Mouse (Mus musculus): Measurements from ENCODE around the gene Dnah14. TPM values are rescaled to one million over a fixed set of nuclear protein-coding genes. Genes with fewer than 3 reads are reported as not detected.

The Dnah14 gene
- total and polyA plus RNA-seq, 3 experiments = 0.03 to 0.14 TPM; not detected in 1

DNA sequence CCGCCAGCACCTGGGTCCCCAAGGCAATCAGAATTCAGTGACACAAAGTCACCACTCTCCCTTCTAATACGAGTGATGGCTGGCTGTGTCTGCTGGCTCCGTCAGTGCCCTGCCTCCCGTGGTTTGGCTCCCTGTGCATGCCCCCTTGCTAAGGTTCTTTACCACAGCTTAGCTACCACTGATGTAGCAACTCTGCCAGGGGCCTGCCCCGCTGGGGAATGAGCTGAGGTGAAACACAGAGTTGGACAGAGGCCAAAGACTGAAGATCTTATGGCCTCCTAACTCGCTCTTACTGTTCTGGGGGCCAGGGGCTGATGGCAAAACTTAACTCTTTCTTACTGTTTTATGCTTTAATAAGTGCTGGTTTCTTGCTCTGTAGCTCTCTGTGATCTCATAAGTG, 213.6 kb downstream of the Dnah14 start:
- no peak for DNase-seq

- DNase-seq = peak; percentile 5
Measured at GRCm38 (mm10) chr1:181793541-181793940, 217.2 kb downstream of the Dnah14 start.

- DNase-seq = no peak
Measured at GRCm38 (mm10) chr1:181799911-181800310, 223.6 kb downstream of the Dnah14 start.

DNA sequence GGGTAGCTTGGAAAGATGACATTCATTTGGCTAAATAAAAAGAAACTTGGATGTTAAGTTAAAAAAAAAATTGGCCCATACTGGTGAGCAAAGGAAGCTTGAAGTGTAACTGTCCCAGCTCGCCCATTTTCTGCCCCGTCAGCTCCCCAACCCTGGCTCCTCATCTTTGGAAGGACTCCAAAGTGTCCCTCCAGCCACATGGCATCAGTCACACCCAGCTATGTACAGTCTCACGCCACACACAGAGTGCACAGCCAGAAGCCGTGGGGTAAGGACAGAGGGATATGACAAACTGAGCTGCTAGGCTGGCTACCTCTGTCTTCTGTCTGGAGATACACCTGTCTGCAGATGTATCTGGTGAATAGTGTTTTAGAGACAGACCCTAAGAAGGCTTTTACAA, 224.3 kb downstream of the Dnah14 start:
- no peak for DNase-seq

GRCm38 (mm10) chr1:181811481-181812223, 235.3 kb downstream of the Dnah14 start:
- no peak for DNase-seq

DNA sequence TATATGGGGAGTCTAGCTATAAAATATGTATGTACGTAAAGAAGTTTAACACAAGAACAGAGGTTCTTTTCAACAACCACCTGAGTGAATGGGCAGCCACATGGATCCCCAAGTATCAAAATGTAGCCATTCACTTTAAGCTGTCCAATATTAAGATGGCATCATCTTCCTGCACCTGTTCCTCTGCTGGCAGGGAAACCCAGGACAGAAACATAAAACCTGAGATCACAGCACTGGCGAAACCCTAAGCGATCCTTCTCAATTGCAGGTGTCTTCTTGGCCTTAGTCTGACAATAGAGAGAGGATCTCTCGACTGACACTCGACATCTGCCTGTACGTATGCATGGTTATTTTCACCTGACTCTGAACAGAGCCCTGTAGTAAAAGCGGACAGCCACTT, 250.4 kb downstream of the Dnah14 start:
- DNase-seq = no peak

DNA sequence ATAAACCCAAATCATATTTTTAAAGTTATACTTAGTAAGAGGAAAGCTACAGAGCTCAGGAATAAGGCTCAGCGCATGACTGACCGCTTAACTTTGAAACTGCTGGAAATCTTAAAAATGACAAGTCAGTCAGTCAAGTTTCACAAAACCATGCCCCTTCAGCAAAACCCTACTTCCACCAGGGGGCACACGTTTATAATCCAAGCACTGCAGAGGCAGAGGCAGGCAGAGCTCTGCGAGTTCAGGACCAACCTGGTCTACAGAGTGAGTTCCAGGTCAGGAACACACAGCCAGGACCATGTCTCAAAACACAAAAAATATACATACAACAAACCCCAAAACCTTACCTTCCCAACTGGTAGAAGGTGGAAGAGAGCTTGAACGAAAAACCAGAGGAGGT, 252.0 kb downstream of the Dnah14 start:
- DNase-seq = peak; percentile 8

DNA sequence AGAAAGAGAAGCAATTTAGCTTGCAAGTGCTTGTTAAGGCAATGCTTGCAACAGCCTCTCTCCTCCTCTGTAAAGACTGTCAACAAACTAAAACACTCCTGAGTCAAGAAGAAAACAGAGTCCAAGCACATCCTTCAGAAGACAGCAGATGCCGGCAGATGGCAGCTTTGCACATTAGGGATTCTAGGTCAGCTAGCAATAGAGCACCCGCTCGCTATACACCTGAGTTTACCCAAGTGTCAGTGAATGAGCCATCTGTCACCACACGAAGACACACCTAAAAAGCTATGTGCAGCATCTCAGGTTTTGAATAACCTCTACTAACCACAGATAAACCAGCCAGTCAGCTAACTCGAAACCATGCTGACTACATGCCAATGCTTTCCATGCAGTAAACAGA, 256.4 kb downstream of the Dnah14 start:
- no peak for DNase-seq

DNA sequence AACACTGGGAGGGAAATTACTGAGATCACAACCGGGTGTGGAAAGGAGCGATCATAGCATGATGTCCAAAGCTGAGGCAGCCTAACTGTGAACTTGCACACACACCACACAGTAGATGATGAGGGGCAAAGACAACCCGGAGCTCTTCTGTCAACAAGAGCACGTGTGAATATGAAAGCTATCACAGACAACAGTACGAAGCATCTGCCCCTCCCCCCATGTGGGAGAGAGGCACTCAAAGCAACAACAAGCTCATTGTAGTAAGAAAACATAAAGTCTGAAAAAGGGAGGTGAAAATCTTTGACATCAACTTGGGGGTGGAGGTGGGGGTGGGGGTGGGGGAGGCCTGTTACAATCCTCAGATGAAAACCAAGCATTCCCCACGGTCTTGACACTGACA, 256.8 kb downstream of the Dnah14 start:
- DNase-seq = no peak

- DNase-seq = no peak
Measured at GRCm38 (mm10) chr1:181838111-181838510, 261.8 kb downstream of the Dnah14 start.

DNA sequence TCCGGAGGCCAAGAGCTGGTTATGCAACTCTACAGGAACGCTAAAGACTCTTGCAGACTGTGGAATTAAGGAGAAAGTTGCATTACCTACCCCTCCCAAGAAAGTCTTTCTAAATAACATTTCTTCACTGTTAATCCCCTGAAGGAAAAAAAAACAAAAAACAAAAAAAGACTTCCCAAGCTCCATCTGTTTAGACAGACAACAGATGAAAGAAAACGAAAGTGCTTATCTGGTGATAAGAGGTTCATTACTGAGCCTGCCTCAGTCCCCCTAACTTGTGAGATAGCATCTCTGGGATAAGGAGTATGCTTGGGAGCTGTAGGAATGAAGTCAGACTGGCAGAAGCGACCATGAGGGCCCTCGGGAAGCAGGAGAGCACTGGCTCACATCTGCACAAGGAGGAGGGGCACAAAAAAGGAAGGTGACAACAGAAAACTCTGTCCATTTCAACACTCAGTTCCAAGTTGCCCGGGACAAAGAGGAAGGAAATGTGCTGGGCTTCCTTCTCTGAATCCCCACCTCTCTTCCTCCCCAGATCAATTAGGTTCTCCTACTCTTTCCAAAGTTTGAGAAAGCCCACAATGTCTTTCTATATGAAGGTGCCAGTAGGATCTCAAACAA, 263.5 kb downstream of the Dnah14 start:
- peak; percentile 11 for DNase-seq

- DNase-seq = no peak
Measured at GRCm38 (mm10) chr1:181841396-181841795, 265.0 kb downstream of the Dnah14 start.

- peak; percentile 99 for DNase-seq
Measured at GRCm38 (mm10) chr1:181841864-181842672, 265.7 kb downstream of the Dnah14 start.

DNA sequence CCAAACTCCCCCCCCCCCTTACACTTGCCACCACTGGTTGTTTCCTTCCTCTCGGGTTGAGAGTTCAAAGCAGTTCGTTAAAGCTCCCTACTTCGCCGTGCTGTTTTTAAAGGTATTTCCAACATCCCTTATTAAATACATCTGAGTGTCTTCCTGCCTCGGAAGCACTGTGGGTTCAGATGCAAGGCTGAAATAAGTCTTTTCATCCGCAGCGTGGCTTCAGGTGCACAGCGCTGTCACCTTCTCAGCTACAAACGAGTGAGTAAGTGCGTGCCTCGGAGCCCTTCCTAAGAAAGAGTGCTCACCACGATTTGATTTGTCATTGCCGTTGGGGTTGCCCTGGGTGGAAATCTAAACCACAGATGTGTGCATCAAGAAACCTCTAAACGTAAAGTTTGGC, 266.4 kb downstream of the Dnah14 start, which contains the start of gene Lbr:
Gene Lbr, minus strand, starts transcription at position 266 of the 400 bp plus-strand sequence.
- DNase-seq = no peak

DNA sequence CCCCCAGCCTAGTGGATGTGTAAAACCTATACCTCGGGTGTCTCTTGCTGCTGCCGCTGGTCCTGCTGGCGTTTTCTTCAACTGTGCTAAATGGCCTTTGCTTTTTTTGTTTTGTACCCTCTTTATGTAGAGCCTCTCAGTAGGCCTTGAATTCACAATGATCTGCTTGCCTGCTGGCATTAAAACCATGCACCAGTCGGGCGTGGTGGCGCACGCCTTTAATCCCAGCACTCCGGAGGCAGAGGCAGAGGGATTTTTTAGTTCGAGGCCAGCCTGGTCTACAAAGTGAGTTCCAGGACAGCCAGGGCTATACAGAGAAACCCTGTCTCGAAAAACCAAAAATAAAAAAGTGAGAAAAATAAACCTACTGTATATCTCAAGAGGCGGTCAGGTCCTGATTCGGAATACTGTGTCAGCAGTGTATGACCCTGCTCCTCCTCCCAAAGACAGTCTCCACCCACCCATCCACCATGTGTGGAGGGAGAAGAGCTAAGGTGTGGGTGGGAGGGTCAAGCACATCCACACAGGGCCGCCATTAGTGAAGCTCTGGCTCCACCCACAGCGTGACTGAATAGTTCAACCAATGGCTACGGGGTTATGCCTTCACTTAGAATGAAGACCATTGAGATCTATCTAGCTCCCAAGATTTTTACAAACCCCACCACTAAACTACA, 268.7 kb downstream of the Dnah14 start:
- DNase-seq = no peak

- DNase-seq = no peak
Measured at GRCm38 (mm10) chr1:181845767-181846166, 269.4 kb downstream of the Dnah14 start.

DNA sequence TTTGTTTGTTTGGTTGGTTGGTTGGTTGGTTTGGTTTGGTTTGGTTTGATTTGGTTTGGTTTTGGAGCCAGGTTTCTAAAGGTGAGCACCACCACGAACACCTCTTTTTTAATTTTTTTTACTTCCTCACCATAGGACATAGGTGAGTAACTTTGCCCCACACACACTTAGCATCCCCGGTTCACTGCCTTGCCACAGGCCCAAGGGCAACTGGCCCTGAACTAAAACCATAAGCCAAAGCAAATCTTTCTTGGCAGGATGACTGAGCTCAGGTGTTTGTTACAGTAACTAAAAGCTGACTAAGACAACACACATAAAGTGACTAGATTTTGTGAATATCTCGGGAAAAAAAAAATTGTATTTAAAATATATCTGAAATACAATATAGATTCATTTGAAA, 271.0 kb downstream of the Dnah14 start:
- DNase-seq = no peak

DNA sequence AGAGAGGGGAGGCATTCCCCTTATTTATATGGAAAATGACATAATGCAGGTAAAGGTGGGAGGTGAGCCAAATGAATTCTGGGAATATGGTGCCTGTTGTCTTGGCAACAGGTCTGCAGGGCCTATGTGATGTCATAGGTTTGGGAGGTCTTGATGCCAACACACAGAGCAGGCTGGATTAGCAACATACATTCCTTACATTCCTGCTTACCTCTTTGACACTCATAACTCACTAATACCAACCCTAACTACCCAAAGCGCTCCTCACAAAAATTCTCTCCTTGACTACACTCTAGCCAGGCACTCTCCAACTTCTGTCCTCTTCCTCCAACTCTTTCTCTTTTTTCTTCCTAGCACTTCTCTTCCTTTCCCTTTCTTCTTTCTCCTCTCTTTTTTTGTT, 271.9 kb downstream of the Dnah14 start:
- no peak for DNase-seq

DNA sequence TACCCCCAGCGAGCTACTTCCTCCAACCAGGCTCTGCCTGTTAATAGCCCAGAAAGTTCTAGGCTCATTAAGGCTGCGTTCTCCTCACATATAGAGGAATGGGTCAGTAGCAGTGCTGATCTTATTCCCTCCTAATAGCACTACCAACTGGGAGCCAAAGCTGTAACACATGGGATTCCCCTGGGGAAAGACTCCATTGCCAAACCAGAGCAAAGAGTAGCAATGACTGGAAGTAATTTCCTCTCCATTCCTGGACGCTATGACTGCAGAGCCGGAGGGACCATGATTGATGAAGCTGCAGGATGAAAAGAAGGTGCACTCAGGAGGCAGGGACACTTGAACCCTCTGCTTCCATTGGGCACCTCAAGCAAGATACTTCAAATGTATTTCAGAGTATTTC, 274.1 kb downstream of the Dnah14 start:
- DNase-seq = no peak

- DNase-seq = peak; percentile 28
Measured at GRCm38 (mm10) chr1:181851521-181852310, 275.4 kb downstream of the Dnah14 start.

DNA sequence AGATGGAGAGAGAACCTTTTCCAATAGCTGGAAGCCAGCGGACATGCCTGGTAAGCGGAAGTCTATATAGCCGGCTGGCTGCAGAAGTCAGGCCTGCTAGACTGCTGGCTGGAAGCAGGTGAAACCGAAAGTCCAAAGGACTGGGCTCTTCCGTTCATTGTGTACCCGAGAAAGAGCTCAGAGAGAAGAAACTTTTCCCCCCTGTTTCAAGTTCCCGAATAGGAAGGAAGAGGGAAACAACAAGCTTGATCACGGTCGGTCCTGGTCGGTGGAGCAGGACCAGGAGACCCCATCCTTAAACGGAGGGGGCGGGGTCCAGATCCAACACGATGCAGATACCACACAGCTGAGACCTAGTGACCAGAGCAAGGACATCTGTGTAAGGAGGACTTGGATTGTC, 276.1 kb downstream of the Dnah14 start:
- DNase-seq = peak; percentile 13
